Mouse (Mus musculus) hindbrain, postnatal 0 days (tissue): ENCODE results near the gene Drd2. TPM values are rescaled to one million over a fixed set of nuclear protein-coding genes. Genes with fewer than 3 reads are reported as not detected.

ENCODE experiments used
- ATAC-seq: fragments of 200-750 bp; cut with Nextera tagmentation; 2 replicates; pipeline ENCODE4 v1.8.0; 2017; ENCODE audit warnings: mild to moderate bottlenecking, moderate TSS enrichment, moderate library complexity
- DNase-seq: peaks from one replicate; pipeline ENCODE4 v3.0.0-alpha.2; 2015; ENCODE audit warnings: low spot score
- H3K27ac ChIP-seq: fragments of 300-500 bp; sonication (generic); 2 replicates; pipeline ENCODE4 v1.5.1; 2014; ENCODE audit warnings: mild to moderate bottlenecking
- H3K27me3 ChIP-seq: fragments of 300-500 bp; sonication (generic); 2 replicates; pipeline ENCODE4 v1.6.1; 2014; ENCODE audit warnings: low read length, mixed read lengths; ENCODE audit not compliant: insufficient read depth
- H3K36me3 ChIP-seq: fragments of 300-500 bp; sonication (generic); 2 replicates; pipeline ENCODE4 v1.6.1; 2014; ENCODE audit warnings: low read length, mixed read lengths; ENCODE audit not compliant: insufficient read depth
- H3K4me1 ChIP-seq: fragments of 300-500 bp; sonication (generic); 2 replicates; pipeline ENCODE4 v1.6.1; 2014; ENCODE audit warnings: antibody characterized with exemption, low read length, mixed read lengths; ENCODE audit not compliant: insufficient read depth
- H3K4me2 ChIP-seq: fragments of 300-500 bp; sonication (generic); 2 replicates; pipeline ENCODE4 v1.6.1; 2014; ENCODE audit warnings: low read depth, mild to moderate bottlenecking, low read length, moderate library complexity, mixed read lengths
- H3K4me3 ChIP-seq: fragments of 300-500 bp; sonication (generic); 2 replicates; pipeline ENCODE4 v1.5.1; 2014; ENCODE audit warnings: low read length
- H3K9ac ChIP-seq: fragments of 300-500 bp; sonication (generic); replicated peaks from 2 replicates; pipeline ENCODE4 v1.6.1; 2014; ENCODE audit warnings: mild to moderate bottlenecking, low read length, moderate library complexity, mixed read lengths
- H3K9me3 ChIP-seq: fragments of 300-500 bp; sonication (generic); 2 replicates; pipeline ENCODE4 v1.6.1; 2016; ENCODE audit warnings: low read length, mixed read lengths
- CTCF ChIP-seq: IDR thresholded peaks from 2 replicates; pipeline ENCODE4 v1.5.1; 2016; ENCODE audit warnings: antibody characterized with exemption, control low read depth, low read depth
- WGBS: fragments of 180-500 bp; shearing (Covaris S2); extraction: QIAGEN DNeasy Blood & Tissue Kit; methylation state at CpG from one replicate; pipeline ENCODE4 v1.1.7; 2014; 5-methylcytosine and 5-hydroxymethylcytosine counted together
- polyA plus RNA-seq: library from polyadenylated mRNA; unstranded; fragments of >200 nt; fragmentation: Nextera tagmentation; extraction: Ambion mirVana; gene quantifications from 2 replicates; pipeline ENCODE4 v1.2.1, GENCODE M21; 2015
- total RNA-seq: library from RNA; depleted of rRNA; stranded (reverse); fragments of >200 nt; gene quantifications from 2 replicates; pipeline ENCODE4 v1.2.3, GENCODE M21; 2014; rRNA removed

Gene Drd2
- total and polyA plus RNA-seq, 2 experiments from 2014 or later, result 4.9 to 8.4 TPM

- ATAC-seq, result no peak
Observed at GRCm38 (mm10) chr9:49427478-49427877, 87.1 kb downstream of the Drd2 start.

DNA sequence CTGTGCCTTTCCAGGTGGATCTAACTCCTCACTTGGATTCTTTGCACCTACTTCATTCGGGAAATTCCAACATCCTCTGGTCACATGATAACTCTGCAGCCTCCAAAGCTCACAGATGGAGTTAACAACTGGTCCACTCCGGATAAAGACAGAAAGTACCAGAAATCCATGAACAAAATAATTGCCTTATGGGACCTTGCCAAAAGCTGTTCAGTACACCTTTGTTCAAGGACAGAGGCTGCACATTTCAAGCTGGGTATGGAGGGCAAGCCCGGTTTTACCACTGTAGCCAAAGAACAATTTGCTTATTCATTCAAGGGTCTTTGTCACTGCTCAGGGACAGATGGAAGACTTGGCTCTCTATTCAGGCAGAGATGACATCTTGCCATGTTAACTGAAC, 102.2 kb downstream of the Drd2 start:
- H3K27me3 ChIP-seq, result no peaks in the 10 kb centered on the region
- WGBS, result 53% methylated on average over 3 of the region's 3 CpGs
- no peak for ATAC-seq
- no peak overlapping the region for H3K4me3 ChIP-seq
- H3K27ac ChIP-seq, result no peak overlapping the region
- DNase-seq, result no peak
- no peak overlapping the region for H3K4me2 ChIP-seq
- H3K4me1 ChIP-seq, result no peaks in the 10 kb centered on the region
- no peaks in the 10 kb centered on the region for H3K9me3 ChIP-seq
- no peak overlapping the region for H3K9ac ChIP-seq
- no peak for TF ChIP-seq CTCF
- no peaks in the 10 kb centered on the region for H3K36me3 ChIP-seq

More at GRCm38 (mm10) chr9:49427478-49427877, 87.1 kb downstream of the Drd2 start:
- DNase-seq, result no peak
- Histone ChIP-seq H3K4me2 (no peak overlapping the region), H3K9ac (no peak overlapping the region), H3K36me3 (no peaks in the 10 kb centered on the region), H3K27me3 (no peaks in the 10 kb centered on the region), H3K9me3 (no peaks in the 10 kb centered on the region), H3K4me3 (no peak overlapping the region), H3K4me1 (peaks cover 6% of the 10 kb centered on the region; the same call in 1 of the 2 replicates), H3K27ac (no peak overlapping the region)
- 75% methylated on average over 5 of the region's 5 CpGs for WGBS
- no peak for TF ChIP-seq CTCF

- ATAC-seq (no peak), DNase-seq (no peak)
- WGBS, result 83% methylated on average over 3 of the region's 3 CpGs
- H3K27me3 ChIP-seq, result no peaks in the 10 kb centered on the region
- no peak overlapping the region for H3K4me2 ChIP-seq
- H3K9me3 ChIP-seq, result no peaks in the 10 kb centered on the region
- H3K4me1 ChIP-seq, result no peaks in the 10 kb centered on the region
- no peak overlapping the region for H3K27ac ChIP-seq
- H3K36me3 ChIP-seq, result no peaks in the 10 kb centered on the region
- no peak overlapping the region for H3K9ac ChIP-seq
- no peak overlapping the region for H3K4me3 ChIP-seq
- no peak for TF ChIP-seq CTCF
Observed at GRCm38 (mm10) chr9:49450491-49450890, 110.1 kb downstream of the Drd2 start.

DNA sequence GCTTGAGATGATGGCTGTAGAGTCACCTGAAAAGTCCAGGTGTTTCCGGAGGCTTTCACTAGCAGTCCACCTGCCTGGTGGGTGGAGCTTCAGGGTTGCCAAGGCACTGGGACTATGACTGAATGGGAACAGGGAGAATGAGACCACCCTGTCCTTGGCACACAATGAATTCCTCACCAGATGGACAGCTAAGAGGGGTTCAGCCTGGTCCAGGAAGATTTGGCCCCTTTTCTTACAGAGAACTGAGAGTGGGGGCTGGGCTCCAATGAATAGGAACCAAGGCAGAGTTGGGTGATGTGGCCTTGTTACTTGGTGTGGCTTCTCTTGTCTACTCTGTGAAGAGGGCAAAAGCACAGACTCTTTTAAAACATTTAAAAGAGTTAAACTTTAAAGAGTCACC, 112.0 kb downstream of the Drd2 start:
- 97% methylated on average over 1 of the region's 1 CpGs for WGBS
- H3K9me3 ChIP-seq, result no peaks in the 10 kb centered on the region
- H3K27ac ChIP-seq, result no peak overlapping the region
- no peak overlapping the region for H3K9ac ChIP-seq
- DNase-seq (no peak), ATAC-seq (no peak)
- no peak overlapping the region for H3K4me2 ChIP-seq
- no peaks in the 10 kb centered on the region for H3K27me3 ChIP-seq
- no peaks in the 10 kb centered on the region for H3K4me1 ChIP-seq
- no peak for TF ChIP-seq CTCF
- H3K36me3 ChIP-seq, result no peaks in the 10 kb centered on the region
- H3K4me3 ChIP-seq, result no peak overlapping the region

- Histone ChIP-seq H3K9me3 (no peaks in the 10 kb centered on the region), H3K4me2 (no peak overlapping the region), H3K4me3 (no peak overlapping the region), H3K27ac (no peak overlapping the region), H3K9ac (no peak overlapping the region), H3K27me3 (no peaks in the 10 kb centered on the region), H3K36me3 (no peaks in the 10 kb centered on the region), H3K4me1 (no peaks in the 10 kb centered on the region)
- no peak for TF ChIP-seq CTCF
- ATAC-seq (no peak), DNase-seq (no peak)
- WGBS, result 88% methylated on average over 3 of the region's 3 CpGs
Observed at GRCm38 (mm10) chr9:49456136-49456535, 115.7 kb downstream of the Drd2 start.

Other genes starting within 250 kb of the Drd2 start
- not detected in 2 replicates for gene Gm4894, start 90.1 kb upstream of the Drd2 start, total RNA-seq
- gene Gm4894, start 90.1 kb upstream of the Drd2 start, polyA plus RNA-seq, result not detected in 2 replicates
- 0.10 and 0.18 TPM in 2 replicates for gene Ankk1, start 86.4 kb downstream of the Drd2 start, total RNA-seq
- not detected in 2 replicates for gene Ankk1, start 86.4 kb downstream of the Drd2 start, polyA plus RNA-seq
- 1.0 and 1.5 TPM in 2 replicates for gene Ttc12, start 145.6 kb downstream of the Drd2 start, total RNA-seq
- gene Ttc12, start 145.6 kb downstream of the Drd2 start, polyA plus RNA-seq, result 1.9 and 2.0 TPM in 2 replicates